Mouse (Mus musculus): Measurements from ENCODE around the gene Ppl.

Ppl gene

DNA sequence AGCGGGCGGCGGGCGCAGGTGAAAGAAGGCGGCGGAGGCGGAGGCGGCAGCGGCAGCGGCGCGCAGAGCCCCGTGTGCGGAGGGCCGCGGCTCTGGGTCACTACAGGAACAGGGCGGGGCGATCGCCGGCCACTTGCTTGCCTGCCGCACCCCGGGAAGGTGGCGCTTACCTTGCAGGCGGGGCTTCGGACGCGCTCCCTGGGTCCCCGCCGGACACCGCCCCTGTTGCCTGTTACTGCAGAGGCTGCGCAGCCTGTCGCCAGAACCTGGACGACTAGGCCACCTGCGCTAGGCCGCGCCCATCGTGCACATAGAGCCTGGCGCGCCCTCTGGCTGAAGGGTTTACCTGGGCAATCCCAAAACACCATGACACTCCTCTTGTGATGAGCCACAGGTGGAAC, at the start of gene Ppl:
Gene Ppl, minus strand, starts transcription at position 21 of the 401 bp plus-strand sequence.
- peak; percentile 55 to 65 for DNase-seq (ENCODE audit: low spot score in 2 of 2)

DNA sequence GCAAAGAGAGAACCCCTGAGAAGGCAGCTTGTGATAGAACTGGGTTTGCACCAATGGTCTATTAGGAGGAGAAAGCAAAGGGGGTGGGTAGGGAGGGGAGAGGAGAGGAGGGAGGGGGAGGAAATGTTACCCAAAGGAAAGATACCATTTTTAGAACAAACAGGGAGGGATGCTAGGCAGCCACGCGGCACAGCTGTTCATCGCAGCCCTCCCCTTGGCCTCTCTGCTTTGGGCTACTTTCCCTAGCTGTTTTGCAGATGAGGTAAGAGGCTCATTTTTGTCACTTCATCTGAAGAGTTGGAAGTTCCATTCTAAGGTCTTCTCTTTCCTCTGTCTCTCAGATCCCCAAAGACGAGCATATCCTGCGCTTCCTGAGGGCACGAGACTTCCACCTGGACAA, 40.4 kb upstream of the Ppl start:
- no peak for DNase-seq (ENCODE audit: low spot score in 2 of 2)

DNA sequence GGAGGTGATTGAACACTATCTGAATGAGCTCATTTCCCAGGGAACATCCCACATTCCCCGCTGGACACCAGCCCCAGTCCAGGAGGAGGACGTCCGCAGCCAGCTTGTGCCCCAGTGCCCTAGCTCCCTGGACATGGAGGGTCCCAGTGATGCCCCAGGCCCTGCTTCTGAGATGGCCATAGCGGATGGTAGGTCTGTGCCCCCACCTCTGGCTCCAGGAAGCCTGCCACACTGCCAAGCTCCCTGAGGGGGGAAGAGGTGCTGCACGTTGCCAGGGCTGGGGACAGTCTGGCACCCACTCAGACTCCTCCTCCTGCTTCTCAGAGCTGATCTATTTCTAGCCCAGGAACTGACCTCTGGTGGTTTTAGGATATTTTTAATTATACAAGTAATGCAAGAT, 36.6 kb upstream of the Ppl start:
- peak; percentile 53 to 67 for DNase-seq (ENCODE audit: low spot score in 2 of 2)

DNA sequence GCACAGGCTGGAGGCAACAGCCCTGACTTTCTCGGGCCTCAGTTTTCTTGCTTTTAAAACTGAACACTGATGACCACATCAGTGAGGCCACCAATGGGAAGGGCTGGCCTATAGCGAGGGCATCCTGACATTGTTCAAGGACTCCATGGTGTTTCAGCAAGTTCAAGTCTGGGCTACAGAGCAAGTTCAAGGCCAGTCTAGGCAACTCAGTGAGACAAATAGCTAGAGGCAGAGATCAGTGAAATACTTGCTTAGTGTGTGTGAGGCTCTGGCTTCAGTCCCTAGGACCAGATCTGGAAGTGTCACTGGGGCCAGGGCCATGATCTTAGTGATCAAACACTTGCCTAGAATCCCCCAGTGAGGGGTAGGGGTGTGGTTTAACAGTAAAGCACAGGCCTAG, 35.8 kb upstream of the Ppl start:
- no peak for DNase-seq (ENCODE audit: low spot score in 2 of 2)

DNA sequence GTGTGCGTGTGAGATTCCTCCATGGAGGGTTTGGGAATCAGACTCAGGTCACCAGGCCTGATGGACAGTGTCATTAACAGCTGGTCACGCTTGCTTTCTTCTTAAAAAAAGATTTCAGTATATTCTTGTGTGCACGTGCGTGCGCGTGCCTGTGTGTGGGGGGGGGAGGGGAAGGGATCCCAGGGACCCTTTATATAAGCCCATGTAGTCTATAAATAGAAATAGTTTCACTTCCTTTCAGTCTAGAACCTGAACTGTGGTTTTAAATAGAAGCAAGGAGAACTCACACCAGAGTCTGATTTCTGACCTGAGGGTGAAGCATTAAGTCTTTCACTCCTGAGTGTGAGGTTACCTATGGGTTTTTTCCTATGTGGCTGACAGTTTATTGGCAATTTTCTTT, 32.1 kb upstream of the Ppl start:
- no peak for DNase-seq (ENCODE audit: low spot score in 2 of 2)

DNA sequence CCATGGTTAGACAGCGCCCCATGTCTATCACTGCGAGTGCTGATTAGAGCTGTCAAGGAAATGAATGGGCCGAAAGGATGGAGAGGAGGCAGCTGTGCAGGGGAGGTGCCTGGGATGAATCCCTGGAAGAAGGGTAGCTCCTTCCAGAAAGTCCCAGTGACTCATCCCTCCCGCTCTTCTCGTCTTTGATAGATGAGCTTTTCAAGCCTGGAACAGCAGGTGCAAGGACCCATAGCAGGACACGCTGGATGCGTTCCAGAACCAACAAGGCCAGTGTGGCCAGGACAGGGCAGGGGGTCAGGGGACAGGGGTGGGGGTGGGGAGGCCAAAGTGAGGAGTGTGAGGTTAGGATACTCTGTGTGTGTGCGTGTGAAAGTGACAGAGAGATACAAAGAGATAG, 27.0 kb upstream of the Ppl start:
- DNase-seq (ENCODE audit: low spot score in 2 of 2), result no peak

DNA sequence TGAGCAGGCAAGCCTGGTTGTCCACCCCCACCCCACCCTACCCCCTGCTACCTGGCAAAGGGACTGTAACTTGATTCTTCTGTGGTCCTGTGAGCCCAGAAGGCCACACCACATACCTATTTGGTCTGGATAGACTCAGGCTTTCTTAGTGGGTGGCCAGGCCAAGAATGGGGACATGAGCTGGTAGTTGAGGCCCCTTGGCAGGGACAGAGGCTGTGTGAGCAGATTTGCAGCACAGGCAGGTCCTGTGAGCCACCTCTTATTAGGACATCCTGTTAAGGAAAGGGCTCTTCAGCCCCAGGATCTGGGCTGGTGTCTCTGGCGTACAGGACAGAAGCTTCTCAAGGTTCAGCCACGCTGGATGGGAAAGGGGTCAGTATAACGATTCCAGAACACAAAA, 24.9 kb upstream of the Ppl start:
- no peak for DNase-seq (ENCODE audit: low spot score in 2 of 2)

DNA sequence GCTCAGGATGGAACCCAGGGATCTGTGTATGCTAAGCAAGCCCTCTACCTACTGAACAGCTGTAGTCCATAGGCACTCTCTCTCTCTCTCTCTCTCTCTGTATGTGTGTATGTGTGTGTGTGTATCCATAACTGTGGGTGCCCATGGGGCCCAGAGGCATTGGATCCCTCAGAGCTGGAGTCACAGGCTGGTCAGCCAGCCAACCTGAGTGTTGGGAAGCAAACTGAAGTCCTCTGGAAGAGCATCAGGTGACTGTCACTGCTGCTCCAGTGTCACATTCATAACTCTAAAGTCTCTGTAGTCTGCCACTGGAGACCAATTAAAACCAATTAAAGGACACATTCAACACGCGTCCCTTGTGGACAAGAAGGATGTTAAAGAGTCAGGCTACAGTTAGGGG, 24.3 kb upstream of the Ppl start:
- DNase-seq (ENCODE audit: low spot score in 2 of 2), result no peak

DNA sequence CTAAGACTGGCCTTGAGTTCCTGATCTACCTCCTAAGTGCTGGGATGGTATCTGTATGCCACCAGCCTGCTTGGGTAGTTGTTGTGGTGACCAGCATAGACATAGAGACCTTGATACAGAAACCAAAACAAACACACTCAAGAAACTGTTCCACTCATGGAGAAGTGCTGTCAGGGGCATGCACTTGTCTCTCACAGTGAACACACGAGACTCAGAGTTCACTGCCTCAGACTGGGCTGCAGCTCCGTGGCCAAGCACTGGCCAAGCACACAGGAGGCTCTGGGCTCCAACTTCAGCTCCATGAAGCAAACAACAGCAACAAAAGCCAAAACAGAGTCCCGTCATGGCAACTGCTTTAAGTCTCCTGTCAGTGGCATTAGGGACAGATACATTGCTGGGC, 22.8 kb upstream of the Ppl start:
- no peak for DNase-seq (ENCODE audit: low spot score in 2 of 2)

DNA sequence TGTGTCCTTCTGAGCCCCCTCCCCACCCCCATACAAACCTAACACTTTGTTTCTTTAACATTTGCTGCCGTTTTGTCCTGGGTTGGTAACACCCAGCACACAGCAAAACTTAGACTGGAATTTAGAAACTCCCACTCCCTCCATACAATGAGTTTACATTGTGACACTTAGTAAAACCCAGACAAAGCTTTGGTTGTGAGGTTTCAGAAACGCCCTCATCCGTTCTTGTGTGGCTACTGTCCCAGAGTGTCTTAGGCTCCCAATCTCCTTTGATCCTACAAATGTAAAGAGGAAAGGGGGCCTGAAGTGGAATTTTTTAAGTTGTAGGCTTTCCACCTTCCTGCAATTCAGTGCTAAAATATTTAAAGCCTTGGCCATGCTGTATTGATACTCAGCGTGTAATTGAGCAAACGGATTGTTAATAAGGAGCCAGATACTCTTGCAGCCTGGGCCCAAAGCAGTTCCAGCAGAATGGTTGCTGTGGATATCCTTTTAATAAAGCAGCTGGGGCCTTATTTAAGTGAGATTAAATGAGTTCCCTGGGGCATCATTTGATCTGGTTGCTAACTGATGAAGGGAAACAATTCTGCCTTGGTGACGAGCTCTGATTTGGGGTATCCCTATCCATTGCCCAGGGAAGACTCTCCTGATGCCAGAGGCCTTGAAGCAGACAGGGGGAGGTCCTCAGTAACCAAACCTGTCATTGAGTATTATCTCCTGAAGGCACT, 21.2 kb upstream of the Ppl start:
- no peak for DNase-seq (ENCODE audit: low spot score in 2 of 2)

DNA sequence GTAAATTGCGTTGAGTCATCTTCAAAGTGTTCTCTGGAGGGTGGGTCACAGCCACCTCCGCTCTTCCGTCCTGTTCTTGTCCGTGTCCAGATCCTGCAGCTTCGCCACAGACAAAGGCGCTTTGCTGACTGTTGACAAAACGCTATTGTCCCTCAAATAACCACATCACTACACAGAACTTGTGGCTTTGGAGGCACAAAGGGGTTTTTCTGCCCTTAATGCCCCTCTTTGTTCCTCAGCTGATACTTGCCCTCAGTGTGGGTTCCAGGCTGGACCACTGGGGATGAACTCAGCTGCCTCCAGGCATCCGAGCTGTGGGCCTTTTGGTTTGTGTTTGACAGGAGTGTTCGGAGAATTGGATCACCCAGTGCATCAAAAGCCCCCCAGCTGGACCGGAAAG, 18.3 kb upstream of the Ppl start:
- DNase-seq (ENCODE audit: low spot score in 2 of 2), result no peak

DNA sequence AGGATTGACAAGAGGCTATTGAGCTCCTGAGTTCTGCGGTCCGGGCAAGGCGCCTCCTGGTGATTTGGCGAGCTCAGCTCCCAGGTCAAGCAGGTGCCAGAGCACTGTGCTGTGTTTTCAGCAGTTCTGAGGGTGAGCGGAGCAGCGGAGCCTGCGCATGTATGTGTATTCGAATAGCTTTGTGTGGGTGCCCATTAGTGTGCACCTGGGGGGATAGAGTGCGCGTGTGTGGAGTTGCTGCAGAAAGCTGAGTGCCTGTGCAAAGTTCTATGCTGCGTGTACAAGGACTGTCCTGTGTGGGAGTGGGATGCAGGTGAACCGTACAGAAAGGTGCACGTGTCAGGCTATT, 14.8 kb upstream of the Ppl start, which contains the start of gene Sec14l5:
Gene Sec14l5, plus strand, starts transcription at position 73 of the 349 bp plus-strand sequence.
- no peak for DNase-seq (ENCODE audit: low spot score in 2 of 2)

DNA sequence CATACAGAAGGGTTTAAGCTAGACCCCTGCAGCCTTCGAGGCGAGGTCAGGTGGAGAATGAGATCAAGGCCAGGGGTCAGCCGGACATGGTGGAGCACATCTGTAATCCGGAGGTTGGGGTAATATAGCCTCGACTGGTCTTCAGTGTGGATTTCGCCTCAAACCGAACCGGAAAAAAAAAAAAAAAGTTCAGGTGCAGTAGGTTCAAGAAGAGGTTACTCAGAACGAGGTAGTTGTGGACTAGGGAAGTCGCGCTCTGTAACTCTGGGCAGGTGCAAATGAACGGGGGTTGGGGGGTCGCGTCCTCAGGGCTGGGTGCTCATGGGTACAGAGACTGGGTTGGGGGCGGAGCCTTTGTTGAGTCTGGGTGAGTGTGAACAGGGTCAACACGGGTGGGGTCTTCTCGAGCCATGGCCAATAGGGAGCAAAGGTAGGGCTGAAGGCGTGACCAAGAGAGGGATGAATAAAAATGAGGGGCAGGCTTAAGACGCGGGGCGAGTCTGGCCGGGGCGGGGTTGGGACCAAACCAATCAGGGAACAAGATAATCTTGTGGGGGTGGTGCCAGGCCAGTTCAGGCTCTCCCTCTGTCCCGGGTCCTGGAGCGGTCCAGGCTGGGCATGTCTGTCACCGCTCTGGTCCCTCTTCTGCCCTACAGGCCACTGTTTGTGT, 14.3 kb upstream of the Ppl start:
- DNase-seq (ENCODE audit: low spot score in 2 of 2), result peak; percentile 63 to 68

DNA sequence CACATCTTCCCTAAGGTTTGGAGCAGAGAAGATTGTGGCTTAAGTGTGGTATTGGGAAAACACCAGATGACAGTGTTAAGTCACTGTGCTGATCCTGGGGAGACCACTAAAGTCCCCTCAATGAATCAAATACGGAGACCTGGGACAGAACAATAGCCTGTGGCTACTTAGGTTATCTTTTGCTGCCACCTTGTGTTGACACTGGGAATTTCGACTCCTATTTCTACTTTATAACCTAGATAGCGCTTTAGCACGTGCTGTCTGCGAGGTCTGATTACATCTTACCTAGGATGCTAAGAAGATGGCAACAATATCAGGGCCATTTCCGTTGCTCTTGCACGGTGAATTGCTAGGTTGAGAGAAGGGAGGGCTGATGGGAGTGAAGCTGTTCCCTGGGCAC, 13.3 kb upstream of the Ppl start:
- DNase-seq (ENCODE audit: low spot score in 2 of 2), result peak; percentile 40 to 73

DNA sequence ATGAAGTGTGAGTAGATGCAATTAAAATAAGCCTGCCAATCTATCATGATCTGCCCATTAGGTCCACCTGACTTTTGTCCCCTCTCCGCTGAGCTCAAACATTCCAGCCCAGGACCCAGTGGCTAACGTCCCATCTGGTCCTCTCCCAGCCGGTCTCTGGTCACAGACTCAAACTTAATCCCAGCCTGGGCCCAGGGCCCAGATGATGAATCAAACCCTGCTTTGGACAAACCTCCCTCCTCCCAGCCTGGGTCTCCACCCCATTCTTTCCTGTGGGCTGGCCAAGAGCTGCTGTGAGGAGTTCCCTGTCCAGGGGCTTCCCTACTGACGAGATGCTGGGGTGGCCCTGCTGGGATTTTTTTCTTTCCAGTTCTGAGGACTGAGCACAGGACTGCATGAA, 7.5 kb upstream of the Ppl start:
- peak; percentile 76 for DNase-seq (ENCODE audit: low spot score in 2 of 2)

DNA sequence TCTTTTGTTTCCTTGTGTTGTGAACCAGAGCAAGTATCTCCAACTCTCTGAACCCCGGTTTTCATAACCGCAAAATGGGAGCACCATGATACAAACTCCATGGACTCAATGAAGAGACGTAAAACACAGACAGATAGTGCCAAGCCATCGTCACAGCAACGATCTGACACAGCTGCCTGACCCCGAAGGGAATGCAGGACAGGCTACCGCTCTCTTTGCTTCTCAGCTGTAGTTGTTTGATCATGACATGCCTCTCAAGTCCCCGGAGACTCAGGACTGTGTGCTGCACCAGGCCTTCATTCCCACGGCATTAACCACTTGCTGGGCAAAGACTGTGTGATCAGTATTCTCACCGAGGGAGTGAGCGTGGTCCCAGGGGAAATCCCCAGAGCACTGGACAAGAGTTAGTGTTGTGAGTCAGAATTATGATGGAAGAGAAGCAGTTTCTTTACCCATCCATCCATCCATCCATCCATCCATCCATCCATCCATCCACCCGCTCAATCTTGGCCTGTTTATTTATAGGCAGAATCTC, 4.9 kb upstream of the Ppl start:
- no peak for DNase-seq (ENCODE audit: low spot score in 2 of 2)

DNA sequence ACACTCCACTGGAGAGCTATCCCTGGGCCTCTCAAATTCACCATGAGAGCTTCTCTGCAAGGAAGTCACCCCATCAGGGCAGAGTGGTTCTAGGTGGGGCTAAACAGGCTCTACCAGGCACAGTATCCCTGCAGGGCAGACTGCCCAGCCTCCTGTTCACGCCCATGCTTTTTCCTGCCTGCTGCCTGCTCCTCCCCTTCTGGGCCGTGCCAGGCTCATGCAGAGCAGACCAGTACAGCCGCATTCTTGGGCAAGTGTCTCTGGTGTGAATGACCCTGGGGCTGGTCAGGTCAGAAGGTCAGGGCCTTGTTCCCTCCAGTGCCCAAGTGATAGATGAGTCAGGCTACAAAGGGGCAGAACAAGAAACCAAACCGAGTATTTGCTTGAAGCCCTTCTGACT, 4.3 kb upstream of the Ppl start:
- peak; percentile 51 to 53 for DNase-seq (ENCODE audit: low spot score in 2 of 2)

DNA sequence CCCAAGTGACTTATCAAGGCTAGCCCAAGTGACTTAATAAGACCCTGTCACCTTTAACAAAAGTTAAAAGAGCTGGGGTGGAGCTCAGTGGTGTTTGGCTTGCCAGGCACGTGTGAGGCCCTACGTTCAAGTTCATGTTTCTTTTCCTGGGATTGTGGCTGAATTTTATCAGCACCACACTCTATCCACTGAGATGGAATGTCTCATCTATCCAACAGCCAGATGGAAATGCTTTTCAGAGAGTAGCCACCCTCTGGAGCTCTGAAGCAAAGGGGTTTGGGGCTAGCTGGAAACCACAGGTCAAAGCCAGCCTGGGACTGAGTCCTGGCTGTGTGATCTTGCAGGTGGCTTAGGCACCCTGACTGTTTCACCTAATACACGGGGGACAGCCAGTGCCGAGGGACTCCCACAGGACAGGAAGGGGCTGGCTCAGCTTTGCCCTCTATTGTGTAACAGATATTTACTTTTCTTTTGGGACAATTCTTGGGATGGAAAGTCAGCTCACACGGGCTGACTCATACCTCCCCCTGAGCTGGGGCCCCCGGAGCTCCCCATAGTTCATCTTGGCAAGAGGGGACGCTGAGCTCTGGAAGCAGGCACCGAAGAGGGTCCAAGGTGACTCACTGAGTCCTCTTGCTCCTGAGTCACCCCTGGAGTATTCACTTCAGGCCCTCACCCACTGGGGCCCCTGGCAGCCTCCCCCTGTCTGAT, 3.5 kb upstream of the Ppl start:
- DNase-seq (ENCODE audit: low spot score in 2 of 2), result peak; percentile 69 to 70

DNA sequence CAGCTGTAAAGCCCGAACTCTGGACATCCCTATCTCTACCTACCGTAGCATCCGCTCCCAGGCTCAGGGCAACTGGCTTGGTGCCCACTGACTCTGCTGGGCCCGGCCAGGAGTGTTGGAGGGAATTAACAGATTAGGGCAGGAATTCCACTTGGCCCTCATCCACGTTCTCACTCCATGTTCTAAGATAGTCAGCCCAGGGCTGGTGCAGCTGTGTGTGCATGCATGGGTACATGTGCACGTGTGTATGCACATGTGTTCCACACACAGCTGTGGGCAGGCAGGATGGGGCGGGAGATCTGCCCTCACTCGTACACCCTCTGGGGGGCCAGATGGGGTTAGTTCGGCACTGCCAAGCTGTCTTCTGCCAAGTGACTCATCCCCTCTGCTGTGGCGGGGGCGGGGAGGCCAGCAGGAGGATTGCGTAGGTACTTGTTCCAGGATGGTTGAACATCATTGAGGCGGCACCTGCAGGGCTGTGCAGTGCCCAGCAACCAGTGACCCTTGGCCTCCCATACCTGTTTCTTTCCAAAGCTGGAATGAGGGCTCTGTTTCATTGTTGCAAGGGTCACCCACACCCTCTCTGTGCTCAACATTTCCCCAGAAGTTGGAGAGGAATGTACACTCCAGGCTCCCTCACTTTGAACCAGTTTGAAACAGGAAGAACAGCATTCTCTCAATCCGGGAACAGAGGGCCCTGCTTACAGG, 2.6 kb upstream of the Ppl start:
- peak; percentile 80 to 82 for DNase-seq (ENCODE audit: low spot score in 2 of 2)

DNA sequence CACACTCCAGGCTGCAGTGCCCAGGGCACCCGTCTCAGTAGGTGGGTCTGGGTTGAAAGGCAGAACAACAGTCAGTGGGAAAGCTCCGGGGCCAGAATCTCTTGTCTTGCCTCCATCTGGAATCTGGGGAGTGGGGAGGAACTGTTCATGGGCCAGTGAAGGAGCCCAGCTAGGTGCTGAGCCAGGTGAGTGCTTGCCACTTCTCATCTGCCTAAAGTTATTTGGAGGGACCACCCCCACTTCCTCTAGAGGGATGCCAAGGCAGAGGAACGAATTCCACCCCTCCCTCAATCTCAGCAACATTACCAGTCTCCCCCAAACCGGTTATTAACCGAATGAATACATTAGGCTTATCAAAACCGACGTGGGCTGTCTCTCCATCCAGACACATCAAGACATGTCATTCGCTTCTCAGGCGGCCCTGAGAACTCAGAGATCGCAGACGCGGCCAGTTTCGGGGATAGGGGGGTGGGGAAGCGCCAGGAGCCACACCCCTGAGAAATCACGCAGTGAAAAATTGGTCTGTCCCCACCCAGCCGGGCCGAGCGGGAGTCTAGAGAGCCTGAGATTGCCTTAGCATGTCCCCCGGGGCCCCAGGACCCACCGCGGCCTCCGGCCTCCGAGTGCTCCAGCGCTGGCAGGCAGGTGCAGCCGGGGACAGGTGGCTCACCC, 834 bp downstream of the Ppl start:
- DNase-seq (ENCODE audit: low spot score in 2 of 2), result peak; percentile 34 to 52

DNA sequence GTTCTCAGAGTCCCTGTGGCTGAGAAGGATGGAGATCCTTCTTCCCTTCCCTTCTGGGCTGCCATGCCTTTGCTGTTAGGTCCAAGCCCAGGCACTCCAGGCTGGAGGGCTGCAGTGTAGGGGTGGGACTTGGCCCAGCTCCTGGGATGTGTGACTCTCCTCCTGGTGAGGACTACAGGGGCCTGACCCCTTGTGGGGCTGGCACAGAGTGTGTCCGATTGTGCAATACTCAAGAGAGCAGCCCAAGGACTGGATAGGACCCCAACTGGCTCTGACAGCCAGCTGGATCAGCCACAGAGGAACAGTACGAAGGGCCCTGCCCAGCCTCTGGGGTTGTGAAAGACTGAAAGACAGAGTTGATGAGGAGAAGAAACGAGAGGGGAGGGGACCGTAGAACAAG, 1.5 kb downstream of the Ppl start:
- DNase-seq (ENCODE audit: low spot score in 2 of 2), result peak; percentile 93 to 94

DNA sequence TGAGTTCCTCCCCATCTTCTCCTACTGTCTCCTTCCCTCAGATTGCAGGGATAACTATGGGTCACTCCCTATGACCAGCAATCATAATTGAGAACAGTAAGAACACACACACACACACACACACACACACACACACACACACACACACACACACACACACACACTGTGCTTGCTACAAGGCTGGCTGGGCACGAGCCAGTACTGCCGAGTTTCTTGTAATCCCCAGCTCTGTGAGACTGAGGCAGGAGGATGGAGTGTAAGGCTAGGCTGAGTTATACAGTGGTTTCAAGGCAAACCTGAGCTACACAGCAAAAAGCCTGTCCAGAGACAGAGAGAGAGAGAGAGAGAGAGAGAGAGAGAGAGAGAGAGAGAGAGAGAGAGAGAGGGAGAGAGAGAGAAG, 2.0 kb downstream of the Ppl start:
- no peak for DNase-seq (ENCODE audit: low spot score in 2 of 2)

Measured in heart, adult 9 months (tissue).